Mouse (Mus musculus): ENCODE measurements around the gene Hmmr.
"Not testable (repeated sequence)": the region's sequence is repeated elsewhere in the genome, so short reads cannot be mapped to it uniquely, and the experiment has no call there.

Hmmr gene

DNA sequence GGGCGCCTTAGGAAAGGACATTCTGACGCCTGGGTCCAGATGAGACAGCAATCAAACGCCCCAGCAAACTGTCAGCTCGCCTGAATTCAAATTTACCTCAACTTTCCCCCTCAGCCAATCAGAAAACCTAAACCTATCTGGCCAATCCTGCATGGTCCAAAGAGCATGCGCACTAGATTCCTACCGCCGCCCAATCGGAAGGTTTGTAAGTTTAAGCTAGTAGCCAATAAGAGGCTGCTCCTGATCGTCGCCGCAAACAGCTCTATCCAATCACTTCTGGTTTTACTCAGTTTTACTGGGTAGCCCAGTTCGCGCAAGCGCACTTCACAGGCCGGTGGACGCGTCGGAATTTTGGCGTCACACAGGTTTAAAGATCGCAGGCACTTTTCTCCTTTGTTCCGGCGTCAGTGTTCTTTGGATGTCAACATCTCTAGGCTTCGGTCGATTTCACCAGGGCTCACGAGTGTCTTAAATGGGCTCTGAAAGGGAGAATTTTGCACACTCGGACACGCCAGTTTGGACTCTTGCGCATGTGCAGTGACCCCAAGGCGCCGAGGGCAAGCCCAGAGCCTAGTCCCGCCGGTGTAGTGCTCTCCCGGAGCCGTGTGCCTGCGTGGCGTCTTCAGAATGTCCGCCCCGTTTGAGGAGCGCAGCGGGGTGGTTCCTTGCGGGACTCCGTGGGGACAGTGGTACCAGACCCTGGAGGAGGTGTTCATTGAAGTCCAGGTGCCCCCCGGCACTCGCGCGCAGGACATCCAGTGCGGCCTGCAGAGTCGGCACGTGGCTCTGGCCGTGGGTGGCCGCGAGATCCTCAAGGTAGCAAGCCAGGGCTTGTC, at the start of gene Hmmr, which contains the start of gene Nudcd2:
Hmmr (minus strand) TSS at position 84 of the 836 bp plus-strand sequence.
Nudcd2 (plus strand) TSS at position 329 of the 836 bp plus-strand sequence.
- peak; percentile 98 for DNase-seq (ENCODE audit: low read depth, low spot score)

DNA sequence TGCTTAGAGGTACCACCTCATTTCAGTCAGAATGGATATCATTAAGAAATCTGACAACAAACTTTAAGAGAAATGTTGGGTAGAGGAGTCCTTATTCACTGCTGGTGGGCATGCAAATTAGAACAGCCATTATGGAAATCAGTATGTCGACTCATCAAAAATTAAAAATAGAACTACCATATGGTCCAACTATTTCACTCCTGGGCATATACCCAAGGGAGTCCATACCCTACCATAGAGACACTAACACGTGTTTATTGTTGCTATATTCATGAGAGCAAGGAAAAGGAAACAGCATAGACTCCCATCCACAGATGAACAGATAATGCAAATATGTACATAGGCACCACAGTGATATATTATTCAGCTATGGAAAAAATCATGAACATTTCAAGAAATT, 48.6 kb upstream of the Hmmr start:
- DNase-seq (ENCODE audit: low read depth, low spot score) = no peak

DNA sequence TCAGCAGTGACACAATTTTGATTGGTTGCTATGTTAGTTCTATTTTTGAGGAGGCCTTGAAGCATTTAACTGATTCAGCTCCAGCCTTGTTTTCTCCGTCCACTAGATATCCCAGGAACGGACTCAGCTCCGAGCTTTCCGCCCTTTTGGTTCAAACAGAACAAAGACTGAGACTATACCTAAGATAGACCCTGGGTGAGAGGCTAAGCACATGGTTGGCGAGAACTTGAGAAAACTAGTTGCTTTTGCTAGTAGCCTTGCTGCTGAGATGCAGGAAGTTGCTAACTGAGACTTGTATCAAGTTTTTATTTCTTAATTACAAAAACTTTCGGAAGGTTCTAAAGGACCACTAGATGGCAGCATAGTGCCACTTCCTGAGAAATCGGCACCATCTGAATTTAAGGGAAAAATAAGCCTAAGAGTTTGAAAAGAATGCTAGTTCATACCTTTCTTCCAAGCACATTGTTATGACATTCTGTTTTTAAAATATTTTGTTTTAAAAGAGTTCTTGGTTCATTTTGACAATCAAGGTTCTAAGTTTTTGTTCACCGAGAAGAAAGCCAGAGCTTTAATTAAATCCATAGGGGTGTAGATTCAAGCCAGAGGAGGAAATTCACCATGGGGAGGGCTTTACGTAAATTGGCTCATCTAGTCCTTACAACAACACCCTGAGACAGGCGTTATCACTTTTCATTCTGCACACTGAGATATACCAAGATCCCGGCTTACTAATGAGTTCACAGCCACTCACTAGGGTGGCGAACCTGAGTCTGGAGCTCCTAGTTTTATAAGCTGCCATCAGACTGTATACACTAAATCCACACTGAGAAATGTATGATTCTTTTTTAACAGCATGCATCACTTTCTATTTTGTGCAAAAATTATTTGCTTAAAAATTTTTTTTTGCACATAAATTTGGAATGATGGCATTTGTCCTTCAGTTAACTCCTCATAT, 42.4 kb upstream of the Hmmr start:
- no peak for DNase-seq (ENCODE audit: low read depth, low spot score)

DNA sequence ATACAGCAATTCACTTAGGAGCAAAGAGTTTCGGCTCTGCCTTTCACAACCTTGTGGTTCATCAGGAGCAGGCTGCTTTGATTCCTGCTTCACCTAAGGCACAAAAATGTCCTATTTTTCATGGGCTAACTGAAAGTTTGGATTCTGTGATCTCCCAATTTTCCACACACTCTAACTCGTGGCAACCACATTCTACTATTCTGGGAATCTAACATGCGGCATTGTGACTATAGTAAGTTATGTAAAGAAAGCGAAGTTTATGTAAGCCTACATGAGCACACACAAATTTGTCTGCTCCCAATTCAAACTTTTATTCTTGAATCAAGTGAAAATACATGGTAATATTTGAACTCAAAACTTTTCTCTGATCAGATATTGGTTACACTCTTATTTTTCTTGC, 31.5 kb upstream of the Hmmr start:
- DNase-seq (ENCODE audit: low read depth, low spot score) = no peak

DNA sequence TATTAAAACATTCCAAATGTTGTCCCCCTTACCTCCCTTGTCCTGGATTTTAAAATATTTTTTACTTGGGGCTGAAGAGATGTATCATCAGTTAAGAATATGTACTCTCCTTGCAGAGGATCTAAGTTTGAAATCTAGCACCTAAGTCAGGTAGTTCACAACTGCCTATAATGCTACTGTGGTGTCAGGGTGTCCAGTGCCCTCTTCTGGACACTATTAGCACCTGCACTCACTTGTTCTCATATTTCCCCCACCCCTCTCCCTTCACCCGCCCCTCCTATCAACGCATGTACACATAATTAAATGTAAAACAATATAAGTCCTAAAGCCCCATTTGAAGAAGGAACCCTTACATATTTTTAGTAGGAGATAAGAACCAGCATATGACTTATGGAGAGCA, 30.2 kb upstream of the Hmmr start:
- no peak for DNase-seq (ENCODE audit: low read depth, low spot score)

DNA sequence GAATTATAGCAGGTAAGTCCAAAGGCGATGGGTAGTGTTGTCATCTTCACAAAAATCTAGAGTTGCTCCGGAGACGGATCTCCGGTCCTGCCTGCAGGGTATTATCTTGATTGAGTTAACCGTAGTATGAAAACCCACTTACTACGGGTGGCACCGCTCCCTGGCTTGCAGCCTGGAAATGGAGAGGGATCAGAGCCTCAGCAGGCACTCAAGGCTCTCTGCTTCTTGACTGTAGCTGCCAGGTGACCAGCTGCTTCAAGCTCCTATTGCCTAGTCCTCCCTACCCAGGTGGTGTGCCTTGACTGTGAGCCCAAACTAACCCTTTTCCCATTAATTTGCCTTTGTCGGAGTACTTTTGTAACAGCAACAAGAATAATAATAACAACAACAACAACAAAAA, 26.7 kb upstream of the Hmmr start:
- no peak for DNase-seq (ENCODE audit: low read depth, low spot score)

DNA sequence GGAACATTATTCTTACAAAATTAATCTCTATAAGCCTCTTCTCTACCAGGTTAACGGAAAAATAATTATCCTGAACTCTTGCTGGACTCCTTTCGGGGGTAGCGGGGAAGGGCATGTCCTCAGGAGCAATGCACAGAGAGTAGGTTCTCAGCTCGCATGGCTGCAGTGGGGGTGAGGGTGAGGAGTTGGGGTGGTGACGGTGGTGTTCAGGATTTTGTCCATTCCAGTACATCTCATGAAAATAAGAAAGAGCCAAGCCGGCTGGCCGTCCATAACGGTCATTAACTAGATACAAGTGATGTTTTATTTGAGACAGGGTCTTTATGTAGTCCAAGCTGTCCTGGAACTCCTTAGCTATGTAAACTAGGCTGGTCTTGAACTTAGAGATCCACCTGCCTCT, 22.7 kb upstream of the Hmmr start:
- DNase-seq (ENCODE audit: low read depth, low spot score) = no peak

DNA sequence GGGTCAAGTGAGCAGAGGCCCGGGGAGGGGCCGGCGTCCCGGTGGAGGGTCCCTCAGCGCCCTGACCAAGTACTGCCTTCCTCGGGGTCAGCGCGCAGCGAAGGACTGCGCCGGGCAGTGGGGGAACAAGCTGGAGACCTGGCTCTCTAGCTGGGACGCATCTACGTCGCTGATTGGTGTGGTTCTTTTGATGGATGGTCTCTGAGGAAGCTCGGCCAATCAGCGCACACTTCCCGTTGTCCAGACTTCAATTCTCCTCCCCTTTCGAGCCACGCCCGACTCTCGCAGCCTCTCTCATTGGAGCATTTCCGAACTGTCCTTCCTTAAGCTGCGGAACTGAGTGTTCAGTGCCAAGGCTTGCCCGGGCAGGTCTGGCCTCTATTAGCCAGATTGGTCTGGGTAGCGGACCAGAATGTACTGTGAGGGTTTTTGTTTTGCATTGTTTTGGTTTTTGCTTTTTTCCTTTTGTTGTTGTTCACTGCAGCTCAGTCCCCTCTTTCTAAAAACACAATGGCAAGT, 21.9 kb upstream of the Hmmr start, which contains the start of gene Ccng1:
Ccng1 (minus strand) TSS at position 203 of the 519 bp plus-strand sequence.
- DNase-seq (ENCODE audit: low read depth, low spot score) = peak; percentile 98

DNA sequence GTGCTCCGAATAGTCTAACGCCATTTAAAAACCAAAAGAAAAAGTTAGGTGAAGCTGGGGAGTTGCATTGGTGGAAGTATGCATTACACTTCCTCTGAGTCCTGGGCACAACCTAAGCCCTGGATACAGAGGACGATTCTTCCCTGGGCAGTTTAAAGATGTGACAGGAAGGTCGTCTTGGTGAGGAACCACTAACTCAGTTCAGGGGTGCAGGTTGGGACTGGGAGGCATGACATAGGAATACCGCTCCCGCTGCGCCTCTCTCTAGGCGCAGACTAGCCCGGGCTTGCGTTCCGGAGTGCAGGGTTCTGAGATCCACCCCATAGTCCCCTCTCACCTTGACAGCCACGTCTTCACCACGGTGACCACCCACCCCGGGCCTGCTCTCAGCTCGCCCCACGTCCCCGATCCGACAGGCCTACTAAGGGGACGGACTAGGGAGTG, 21.5 kb upstream of the Hmmr start:
- DNase-seq (ENCODE audit: low read depth, low spot score) = no peak

DNA sequence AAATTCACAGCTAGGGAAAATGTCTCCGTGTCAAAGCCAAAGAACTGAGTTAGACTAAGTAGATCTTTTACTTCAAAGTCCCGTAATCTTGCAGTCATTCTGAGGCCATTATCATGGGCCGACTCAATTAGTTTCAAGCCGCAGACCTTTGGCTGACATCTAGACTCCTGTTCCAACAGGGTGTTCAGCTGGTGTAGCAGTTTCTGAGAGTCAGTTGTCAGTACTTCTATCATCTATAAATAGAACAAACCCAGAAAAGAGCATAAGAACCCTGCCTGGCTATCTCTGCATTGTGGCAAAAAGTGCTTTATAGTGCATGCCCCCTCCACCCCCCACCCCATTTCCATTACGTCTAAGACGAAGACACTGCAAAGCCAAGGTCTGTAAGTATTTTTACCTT, 20.6 kb upstream of the Hmmr start:
- no peak for DNase-seq (ENCODE audit: low read depth, low spot score)

DNA sequence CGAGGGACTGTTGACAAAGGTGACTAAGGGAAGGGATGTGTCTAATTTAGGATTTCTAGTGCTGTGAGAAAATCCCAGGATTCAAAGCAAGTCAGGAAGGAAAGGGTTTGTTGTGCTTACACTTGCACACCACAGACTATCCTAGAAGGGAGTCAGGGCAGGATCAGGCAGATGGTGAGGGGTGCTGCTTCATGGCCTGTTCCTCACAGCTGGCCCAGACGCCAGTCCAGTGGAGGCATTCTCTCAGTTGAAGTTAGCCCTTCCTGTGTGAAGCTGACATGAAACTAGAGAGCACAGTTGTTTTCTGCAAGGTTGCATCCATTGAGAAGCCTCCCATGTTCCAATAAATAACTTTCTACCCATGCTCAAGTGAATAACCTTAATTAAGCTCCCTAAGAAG, 14.5 kb upstream of the Hmmr start:
- DNase-seq (ENCODE audit: low read depth, low spot score) = no peak

DNA sequence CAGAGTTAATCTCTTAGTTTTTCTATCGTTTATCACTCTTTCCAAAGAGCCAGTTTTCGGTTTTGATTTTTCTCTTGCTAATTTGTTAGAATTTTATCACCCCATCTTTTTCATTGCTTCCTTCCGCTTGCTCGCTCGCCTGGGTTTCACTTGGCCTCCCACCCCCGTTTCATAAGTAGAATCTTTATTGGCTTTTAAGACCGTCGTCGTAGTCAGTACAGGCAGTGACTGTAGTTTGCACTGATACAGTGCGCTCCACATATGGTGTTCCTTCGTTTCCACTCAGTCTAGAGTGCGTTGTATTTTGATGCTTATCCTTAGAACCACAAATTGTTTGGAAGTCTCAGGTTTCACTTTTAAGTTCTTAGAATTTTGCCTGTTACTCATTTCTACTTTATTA, 13.1 kb upstream of the Hmmr start:
- DNase-seq (ENCODE audit: low read depth, low spot score) = no peak

DNA sequence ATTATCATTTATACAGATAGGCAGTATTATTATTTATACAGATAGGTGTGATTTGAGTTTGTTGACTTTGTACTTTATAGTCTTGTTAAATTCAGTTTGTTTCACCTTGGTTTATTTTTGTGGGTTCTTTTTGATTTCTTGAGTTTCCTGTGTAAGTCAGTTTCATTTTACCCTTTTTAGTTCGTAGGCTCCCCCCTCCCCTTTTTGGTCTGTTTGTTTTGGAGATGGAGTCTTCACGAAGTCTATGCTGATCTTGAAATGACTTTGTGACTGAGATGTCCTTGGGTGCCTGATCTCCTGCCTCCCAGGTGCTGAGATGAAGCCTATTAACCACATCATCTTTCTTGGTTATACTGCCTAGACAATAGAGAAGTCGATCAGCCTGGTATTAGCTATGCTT, 11.1 kb upstream of the Hmmr start:
- no peak for DNase-seq (ENCODE audit: low read depth, low spot score)

DNA sequence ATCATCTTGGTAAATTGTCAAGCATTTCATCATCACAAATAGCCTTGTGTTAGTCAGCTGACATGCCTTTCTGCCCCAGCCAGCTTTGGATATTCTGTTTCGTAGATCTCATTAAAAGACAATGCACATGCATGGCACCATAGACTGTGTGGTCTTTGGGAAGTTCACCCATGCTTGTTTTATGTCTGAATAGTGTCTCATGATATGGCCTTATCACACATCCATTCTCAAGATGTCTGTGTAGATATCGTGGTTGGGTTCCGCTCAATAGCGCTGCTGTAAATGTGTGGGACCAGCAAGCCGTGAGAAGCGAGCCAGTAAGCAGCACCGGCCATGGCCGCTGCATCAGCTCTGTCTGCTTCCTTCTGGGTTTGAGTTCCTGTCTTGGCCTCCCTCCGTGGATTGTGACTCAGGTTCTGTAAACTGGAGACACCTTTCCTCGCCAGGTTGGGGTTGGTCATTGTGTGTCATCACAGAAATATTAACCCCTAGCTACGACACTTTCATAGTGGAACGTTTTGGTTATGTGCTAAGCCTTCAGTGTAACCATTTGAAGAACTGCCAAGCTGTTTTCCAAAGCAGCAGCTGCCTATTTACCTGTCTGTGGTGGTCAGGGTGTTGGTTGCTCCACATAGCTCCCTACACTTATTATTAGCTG, 8.5 kb upstream of the Hmmr start:
- DNase-seq (ENCODE audit: low read depth, low spot score) = no peak

DNA sequence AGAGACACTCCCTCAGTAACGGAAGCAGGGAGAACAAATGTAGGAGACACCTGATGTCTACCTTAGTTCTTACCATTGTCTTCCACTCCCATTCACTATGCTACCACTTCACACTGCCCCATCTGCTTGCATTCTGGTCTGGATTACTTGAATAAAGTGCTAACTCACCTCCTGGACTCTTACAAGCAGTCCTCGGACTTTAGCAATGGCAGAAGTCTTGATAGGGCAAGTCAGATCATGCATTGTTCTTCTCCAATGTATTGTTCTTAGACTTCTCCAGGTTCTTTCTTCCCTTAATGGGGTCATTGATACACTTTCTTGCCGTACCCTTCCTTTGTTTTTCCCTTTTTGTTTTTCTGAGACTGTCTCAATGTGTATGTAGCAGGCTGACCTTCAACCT, 4.1 kb upstream of the Hmmr start:
- DNase-seq (ENCODE audit: low read depth, low spot score) = no peak

DNA sequence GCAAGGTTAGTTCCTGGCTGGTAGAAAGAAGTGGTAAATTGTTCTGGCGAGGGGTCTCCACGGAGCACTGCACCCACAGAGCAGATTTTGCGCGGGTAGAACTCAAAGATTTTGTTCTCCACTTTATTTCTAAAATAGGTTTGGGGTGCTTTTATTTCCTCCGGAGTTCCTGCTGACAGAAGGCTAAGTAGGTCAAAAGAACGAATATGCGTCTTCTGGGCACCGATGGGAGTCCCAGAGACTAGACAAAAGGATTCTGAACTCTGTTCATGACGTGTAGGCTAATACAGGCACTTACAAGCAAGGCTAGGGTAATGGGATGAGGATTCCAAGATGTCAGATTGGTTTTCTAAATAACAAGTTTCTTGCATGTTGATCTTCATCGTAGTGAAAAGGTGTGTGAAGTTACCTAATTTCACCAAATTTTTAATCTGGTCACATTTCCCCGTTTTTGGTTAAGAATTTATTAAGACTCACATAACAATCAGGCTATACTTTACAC, 1.1 kb upstream of the Hmmr start:
- DNase-seq (ENCODE audit: low read depth, low spot score) = no peak

DNA sequence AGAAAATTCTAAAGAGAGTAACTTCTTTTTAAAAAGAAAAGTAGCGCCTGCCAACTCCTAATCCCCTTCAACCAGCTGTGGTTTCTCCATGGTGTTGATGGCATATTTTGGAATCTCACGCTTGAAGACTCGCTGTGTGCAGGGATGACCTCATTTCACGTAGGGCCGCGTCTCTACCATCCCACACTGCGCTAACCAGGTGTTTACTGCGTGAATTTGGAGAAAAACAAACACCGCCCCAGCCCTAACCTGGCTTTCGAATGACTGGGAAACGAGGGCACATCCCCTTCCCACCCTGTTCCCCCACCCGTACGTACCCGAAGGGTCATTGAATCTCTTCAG, 254 bp downstream of the Hmmr start:
- no peak for DNase-seq (ENCODE audit: low read depth, low spot score)

DNA sequence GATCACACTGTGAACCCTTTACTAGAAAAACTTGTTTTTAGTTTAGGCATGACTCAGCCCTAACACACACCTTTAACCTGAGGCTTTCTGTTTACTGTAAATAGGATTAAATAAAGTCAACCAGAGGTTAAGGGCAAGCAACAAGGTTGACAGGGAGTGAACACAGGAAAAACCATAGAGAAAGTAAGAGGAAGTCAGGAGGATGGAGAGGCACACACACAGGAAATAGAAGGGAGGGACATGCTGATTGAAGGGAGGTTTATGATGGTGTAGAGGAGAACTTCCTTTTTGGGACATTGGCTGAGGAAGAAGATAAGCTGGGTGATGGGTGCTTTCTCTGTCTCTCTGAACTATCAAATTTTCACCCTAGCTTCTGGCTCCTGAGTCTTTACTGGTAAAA, 14.9 kb downstream of the Hmmr start:
- DNase-seq (ENCODE audit: low read depth, low spot score) = no peak

DNA sequence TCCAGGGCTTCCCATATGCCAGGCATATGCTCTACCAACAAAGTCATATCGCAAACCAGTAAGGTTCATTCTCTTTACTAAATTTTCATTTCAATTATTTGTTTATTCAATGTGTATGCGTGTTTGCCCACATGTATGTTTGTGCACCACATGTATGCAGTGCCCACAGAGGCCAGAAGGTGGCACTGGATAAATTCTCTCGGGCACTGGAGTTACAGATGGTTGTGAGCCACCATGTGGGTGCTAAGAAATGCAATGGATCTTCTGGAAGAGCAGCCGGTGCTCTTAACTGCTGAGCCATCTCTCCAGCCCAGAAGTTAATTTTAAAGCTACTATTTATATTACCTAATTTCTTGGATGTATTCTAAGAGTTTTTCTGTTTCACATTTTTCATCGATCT, 17.7 kb downstream of the Hmmr start:
- no peak for DNase-seq (ENCODE audit: low read depth, low spot score)

DNA sequence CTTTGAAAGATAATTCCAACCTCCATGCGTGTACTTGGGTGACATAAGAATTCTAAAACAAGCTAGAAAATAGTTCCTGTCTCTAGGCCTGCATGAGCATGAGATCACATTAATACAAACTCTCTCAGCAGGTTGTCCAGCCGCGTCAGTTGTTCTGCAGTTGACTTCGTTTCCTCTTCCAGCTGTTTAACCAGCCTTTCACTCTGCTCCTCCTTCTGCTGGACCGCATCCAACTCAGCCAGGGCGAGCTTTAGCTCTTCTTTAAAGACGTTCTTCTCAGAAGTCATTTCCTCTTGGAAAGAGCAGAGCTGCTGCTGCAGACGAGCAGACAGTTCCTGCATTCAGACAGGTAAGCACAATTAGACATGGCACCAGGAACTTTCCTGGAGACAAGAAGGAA, 19.4 kb downstream of the Hmmr start:
- DNase-seq (ENCODE audit: low read depth, low spot score) = no peak

DNA sequence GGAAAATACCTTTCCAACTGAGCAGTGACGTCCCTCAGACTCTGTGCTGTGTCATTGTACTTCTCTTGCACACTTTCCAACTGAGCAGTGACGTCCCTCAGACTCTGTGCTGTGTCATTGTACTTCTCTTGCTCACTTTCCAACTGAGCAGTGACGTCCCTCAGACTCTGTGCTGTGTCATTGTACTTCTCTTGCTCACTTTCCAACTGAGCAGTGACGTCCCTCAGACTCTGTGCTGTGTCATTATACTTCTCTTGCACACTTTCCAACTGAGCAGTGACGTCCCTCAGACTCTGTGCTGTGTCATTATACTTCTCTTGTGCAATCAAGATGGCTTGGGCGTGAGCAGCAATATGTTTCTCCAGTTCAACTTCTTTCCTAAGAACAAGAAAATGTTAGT, 23.3 kb downstream of the Hmmr start:
- not testable (repeated sequence) for DNase-seq (ENCODE audit: low read depth, low spot score)

DNA sequence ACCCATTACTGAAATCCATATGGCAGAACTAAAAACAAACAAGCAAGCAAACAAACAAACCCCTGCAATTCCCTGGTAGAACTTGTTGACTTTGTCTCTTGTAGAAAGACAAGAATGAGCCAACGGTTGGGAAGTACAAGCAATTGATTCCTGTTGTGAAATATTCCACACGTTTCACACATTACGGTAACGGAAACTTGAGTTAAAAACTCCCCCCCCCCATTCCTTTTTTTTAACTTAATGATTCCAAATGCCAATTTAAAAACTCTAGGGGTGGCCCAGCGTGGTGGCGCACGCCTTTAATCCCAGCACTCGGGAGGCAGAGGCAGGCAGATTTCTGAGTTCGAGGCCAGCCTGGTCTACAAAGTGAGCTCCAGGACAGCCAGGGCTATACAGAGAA, 38.1 kb downstream of the Hmmr start, which contains the start of gene Mat2b:
Mat2b (minus strand) TSS at position 101 of the 400 bp plus-strand sequence.
- DNase-seq (ENCODE audit: low read depth, low spot score) = no peak

Measured in telencephalon, adult 2 months (tissue).